Mouse (Mus musculus) kidney, adult 2 months (tissue): Measurements from ENCODE around the gene Peli2.

ENCODE experiments used
- CTCF ChIP-seq: fragments of 200-500 bp; conservative IDR thresholded peaks from 2 replicates; pipeline ENCODE4 v1.5.1; 2011; ENCODE audit warnings: low read depth, mild to moderate bottlenecking, control low read depth, low read length, moderate library complexity, mixed read lengths; ENCODE audit not compliant: insufficient read depth, insufficient read length
- POLR2A ChIP-seq: fragments of 200-500 bp; IDR thresholded peaks from one replicate; pipeline ENCODE4 v1.6.1; 2011; ENCODE audit warnings: low read depth, low read length, control low read depth

DNA sequence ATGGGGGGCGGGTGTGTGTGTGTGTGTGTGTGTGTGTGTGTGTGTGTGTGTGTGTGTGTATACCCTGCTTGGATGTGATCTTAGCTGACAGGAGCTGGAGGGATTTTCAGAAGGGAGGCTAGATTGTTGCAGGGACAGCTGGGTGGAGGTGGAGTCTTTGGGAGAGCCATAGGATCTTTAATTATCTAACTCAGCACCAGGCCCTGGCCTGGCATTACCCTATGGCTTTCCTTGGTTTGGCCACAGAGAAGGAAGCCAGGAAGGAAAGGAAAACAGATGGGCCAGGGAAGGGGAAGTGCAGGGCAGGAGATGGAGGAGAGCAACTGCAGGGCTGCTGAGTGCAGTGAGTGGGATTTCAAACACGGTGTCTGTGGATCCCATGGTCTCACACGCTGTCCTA, 18.8 kb downstream of the Peli2 start:
- TF ChIP-seq CTCF (no peak), POLR2A (no peak)
